Mouse (Mus musculus) cerebral cortex, adult 2 months (tissue): ENCODE results near the gene Catsperg1.

Experiments
- WGBS: fragments of 180-500 bp; shearing (Covaris S2); methylation state at CpG from one replicate; pipeline ENCODE4 v1.1.7; 2018; 5-methylcytosine and 5-hydroxymethylcytosine counted together

Gene Catsperg1

DNA sequence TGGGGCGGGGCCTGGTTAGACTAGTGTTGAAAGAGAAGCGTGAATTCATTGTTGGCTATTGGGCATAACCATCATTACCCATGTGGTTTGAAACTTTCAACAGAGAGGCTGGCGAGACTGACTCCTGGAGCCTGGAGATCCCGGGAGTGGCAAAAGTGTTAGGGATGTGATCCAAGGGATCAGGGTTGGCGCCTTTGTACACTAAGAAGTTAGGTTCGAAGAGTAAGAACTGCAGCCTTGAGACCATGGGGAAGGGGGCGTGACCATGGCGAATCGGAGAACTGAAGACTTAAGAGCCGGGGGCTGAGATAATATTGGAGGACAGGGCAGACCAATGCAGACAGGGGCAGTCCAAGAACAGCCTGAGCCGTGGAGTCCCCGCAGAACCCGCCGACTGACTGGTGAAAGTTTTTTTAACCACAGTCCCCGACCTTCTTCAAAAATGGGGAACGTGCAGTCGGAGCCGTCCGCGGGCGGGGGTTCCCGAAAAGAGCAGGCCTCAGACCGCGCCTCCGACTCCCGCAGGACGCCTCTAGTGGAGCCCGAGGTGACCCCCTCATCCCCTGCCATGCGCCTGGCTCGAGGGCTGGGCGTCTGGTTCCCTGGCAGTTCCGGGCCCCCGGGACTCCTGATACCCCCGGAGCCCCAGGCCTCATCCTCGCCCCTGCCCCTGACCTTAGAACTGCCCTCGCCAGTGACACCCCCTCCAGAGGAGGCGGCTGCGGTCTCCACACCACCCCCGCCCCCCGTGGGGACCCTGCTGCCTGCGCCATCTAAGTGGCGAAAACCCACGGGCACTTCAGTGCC lies 42.9 kb downstream of the Catsperg1 start:
- WGBS: 2% methylated on average over 42 of the region's 43 CpGs

GRCm38 (mm10) chr7:29170066-29170754 lies 43.6 kb downstream of the Catsperg1 start, which contains the start of the genes Ggn and Spred3:
Gene Ggn, plus strand, starts transcription at chr7:29170210.
Gene Spred3, minus strand, starts transcription at chr7:29170411.
- WGBS: under 1% methylated on average over 30 of the region's 30 CpGs

- 1% methylated on average over 36 of the region's 39 CpGs for WGBS
Observed at GRCm38 (mm10) chr7:29169231-29170065, 44.4 kb downstream of the Catsperg1 start.

DNA sequence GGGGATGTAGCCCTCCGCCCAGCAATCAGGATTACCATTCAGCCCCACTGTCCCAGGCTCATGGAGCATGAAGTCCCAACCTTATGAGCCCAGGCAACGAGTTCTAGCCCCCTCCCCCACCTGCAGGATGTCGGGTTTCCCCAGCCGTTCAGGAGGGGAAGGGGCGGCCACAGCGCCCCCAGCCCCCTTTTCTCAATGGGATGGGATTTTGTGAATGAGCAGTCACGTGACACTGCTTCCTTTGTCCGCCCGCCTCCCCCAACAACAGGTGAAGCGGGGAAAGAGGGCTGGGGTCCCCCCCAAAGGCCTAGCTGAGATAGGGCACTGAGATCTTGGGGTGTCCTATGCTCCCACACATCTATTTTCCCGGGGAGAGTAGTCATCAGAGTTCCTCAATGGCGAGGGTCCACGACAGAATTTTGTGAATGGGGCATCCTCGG lies 45.0 kb downstream of the Catsperg1 start:
- WGBS: under 1% methylated on average over 14 of the region's 14 CpGs

DNA sequence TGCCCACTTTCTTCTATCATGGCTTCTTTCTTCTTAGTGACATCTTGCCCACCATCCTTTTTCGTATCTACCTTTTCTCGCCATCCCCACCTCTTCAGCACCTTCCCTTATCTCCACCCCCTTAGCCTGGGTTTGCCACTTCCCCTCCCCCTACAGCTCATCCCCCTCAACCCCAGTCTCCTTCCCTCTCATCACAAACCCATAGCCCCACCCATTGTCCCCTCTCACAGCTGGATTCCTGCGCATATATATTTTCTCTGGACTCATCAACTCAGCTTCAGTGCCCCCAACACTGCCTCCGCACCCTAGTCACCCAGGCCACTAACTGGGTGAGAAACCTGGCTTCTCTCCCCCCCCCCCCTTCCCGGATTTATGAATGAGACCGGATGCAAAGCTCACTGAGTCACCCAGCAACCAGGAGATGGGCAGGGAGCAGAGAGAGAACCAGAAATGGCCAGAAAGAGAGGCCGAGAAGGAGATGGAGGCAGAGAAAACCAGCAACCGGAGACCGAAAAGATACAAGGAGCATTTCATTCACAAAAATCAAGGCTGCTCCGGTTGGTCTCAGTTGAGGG lies 45.6 kb downstream of the Catsperg1 start:
- 13% methylated on average over 10 of the region's 10 CpGs for WGBS

GRCm38 (mm10) chr7:29167656-29168055 lies 46.2 kb downstream of the Catsperg1 start:
- 35% methylated on average over 19 of the region's 19 CpGs for WGBS

GRCm38 (mm10) chr7:29162750-29163525 lies 50.9 kb downstream of the Catsperg1 start:
- WGBS: 36% methylated on average over 9 of the region's 9 CpGs

DNA sequence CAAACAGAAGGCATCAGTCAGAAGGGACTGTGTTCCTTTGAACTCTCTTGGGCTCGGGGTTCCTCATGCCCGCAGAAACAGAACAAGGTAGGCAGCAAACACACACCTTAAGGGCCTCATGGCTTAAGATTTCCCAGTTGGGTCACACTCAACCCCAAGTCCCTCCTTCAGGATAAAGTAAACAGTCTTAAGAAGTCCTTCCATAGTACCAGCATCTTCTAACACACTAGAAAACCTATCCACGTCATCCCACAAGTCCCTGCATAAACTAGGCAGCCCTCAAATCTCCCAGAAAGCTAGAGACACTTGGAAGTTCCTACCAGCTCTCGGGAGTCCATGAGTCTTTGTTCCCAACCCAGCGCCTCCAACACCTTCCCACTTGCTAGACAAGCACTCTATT lies 51.5 kb downstream of the Catsperg1 start:
- 74% methylated on average over 5 of the region's 5 CpGs for WGBS

DNA sequence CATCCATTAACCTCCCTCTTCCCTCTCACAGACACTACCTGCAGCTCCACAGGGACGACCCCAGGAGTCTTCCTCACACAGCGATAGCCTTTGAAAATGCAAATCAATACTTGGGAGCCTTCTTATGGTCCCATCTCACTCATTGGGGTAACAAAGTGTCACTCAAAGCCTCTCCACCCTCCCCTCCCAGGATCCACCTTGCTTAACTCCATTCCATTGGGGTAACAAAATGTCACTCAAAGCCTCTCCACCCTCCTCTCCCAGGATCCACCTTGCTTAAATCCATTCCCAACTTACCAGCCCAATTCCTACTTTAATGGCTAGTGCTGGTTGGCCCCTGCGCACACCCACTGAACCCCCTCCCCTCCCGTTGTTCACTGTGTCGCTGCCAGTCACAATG lies 55.6 kb downstream of the Catsperg1 start:
- 3% methylated on average over 5 of the region's 5 CpGs for whole genome bisulfite sequencing

GRCm38 (mm10) chr7:29155838-29156782 lies 57.7 kb downstream of the Catsperg1 start, which contains the start of gene Fam98c:
Gene Fam98c, minus strand, starts transcription at chr7:29156234.
- 3% methylated on average over 66 of the region's 68 CpGs for WGBS

- 7% methylated on average over 36 of the region's 37 CpGs for WGBS
Observed at GRCm38 (mm10) chr7:29155196-29155837, 58.5 kb downstream of the Catsperg1 start.

DNA sequence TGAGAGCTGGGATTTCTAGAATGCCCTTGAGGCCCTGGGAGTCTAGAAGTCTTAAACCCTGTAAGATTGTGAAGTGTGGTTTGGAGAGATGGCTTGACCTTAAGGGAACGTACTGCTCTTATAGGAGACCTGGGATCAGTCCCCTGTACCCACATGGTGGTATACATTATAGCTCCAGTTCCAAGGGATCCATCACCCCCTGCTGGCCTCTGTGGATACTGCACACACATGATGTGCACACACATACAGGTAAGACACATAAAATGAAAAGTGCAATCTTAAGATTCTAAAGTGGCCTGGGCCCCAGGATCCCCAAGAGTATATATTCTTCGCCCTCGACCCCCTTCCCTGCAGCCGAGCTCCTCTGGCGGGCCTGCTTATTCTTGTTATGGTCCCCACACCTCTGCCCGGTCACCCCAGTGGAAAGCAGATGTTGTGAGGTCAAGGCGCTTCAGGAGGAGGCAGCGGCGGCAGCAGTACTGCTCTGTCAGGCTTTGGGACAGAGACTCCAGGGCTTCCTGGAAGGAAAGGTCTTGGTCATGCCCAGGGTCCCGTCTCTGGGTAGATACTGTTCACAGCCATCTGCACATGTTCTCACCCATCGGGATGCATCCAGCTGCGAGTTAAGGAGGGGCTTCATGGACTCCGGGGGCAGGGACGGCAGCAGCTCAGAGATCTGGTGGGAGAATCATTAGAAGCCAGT lies 59.7 kb downstream of the Catsperg1 start:
- 97% methylated on average over 14 of the region's 14 CpGs for WGBS

DNA sequence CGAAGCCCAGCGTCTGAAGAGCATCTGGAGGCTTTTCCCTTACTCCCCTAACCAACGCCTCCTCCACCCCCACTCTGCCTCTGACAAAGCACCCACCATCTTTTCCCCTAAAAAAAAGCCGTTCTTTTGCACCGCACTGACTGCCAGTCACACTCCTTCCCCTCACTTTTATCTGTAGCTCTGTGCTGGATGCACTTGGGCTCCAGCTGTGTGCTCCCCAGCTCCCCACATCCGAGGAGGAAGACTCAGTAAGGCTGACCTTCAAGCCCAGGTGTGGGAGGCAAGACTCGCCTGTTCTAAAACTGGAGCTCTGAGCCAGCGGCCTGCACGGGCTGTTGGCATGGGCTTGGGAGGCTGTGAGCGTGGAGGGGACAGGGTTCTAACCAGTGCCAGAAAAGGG lies 62.3 kb downstream of the Catsperg1 start:
- 48% methylated on average over 10 of the region's 10 CpGs for WGBS

- 98% methylated on average over 15 of the region's 15 CpGs for WGBS
Observed at GRCm38 (mm10) chr7:29148771-29149170, 65.1 kb downstream of the Catsperg1 start.

- WGBS: 94% methylated on average over 7 of the region's 7 CpGs
Observed at GRCm38 (mm10) chr7:29146625-29147367, 67.0 kb downstream of the Catsperg1 start.

DNA sequence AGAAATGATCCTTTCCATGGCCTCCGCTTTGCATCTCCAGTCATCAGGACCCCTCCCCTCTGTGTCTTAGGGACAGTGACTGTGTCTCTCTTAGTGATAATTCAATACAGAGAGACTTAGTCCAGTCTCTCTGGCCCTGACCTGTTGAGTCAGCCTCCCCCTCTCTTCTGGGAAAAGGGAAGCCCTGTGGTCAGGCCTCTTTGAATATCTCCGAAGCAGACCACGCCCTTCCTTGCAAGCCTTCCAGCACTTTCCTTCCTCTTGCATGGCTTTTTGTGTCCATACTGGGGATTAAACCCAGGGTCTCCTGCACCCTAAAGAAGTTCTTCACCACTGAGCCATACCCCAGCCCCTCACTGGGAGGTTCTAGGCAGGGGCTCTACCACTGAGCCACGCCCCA lies 69.8 kb downstream of the Catsperg1 start:
- WGBS: 79% methylated on average over 4 of the region's 4 CpGs

DNA sequence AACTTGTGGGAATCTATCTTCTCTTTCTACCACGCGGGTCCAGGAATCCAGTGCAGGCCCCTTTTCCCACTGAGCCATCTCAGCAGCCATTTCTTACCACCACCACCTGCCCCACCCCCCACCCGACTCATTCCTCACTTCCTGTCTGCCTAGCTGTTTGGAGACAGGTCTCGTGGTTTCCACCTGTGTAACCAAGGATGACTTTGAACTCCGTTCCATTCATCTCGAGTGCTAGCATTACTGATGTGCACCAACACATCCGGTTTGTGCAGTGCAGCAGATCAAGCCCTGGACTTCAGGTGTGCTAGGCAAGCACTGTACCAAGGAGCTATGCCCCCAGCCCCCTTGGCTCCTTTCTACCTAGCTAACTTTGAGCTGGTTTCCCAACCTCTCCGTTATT lies 72.4 kb downstream of the Catsperg1 start:
- 89% methylated on average over 8 of the region's 8 CpGs for WGBS

DNA sequence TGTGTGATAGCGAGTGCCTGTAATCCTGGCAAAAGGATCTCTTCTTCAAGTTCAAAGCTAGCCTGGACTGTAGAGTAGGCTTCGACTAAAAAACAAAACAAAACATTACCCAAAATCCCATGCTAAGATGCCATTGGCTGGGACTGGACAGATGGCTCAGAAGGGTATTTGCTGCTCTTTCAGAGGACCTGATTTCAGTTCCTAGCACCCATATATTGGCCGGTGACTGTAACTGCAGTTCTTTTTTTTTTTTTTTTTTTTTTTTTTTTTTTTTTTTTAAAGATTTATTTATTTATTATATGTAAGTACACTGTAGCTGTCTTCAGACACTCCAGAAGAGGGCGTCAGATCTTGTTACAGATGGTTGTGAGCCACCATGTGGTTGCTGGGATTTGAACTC lies 74.6 kb downstream of the Catsperg1 start:
- 93% methylated on average over 3 of the region's 4 CpGs for WGBS
